Mouse (Mus musculus) hindbrain, embryonic 12.5 days (tissue): ENCODE data around the gene Usp2. TPM values are rescaled to one million over a fixed set of nuclear protein-coding genes. Genes with fewer than 3 reads are reported as not detected.

Experiments used
- ATAC-seq: fragments of 200-750 bp; cut with Nextera tagmentation; 2 replicates; pipeline ENCODE4 v1.8.0; 2017; ENCODE audit warnings: moderate TSS enrichment; ENCODE audit not compliant: low FRiP score
- H3K27ac ChIP-seq: fragments of 300-500 bp; sonication (generic); 2 replicates; pipeline ENCODE4 v1.5.1; 2016; ENCODE audit warnings: mild to moderate bottlenecking
- H3K27me3 ChIP-seq: fragments of 300-500 bp; sonication (generic); 2 replicates; pipeline ENCODE4 v1.6.1; 2016; ENCODE audit warnings: mild to moderate bottlenecking
- H3K36me3 ChIP-seq: fragments of 300-500 bp; sonication (generic); 2 replicates; pipeline ENCODE4 v1.6.1; 2016; ENCODE audit warnings: mild to moderate bottlenecking
- H3K4me1 ChIP-seq: fragments of 300-500 bp; sonication (generic); 2 replicates; pipeline ENCODE4 v1.6.1; 2016
- H3K4me2 ChIP-seq: fragments of 300-500 bp; sonication (generic); replicated peaks from 2 replicates; pipeline ENCODE4 v1.6.1; 2016; ENCODE audit warnings: mild to moderate bottlenecking
- H3K4me3 ChIP-seq: fragments of 300-500 bp; sonication (generic); 2 replicates; pipeline ENCODE4 v1.5.1; 2016; ENCODE audit warnings: mild to moderate bottlenecking
- H3K9ac ChIP-seq: fragments of 300-500 bp; sonication (generic); 2 replicates; pipeline ENCODE4 v1.6.1; 2016; ENCODE audit warnings: mild to moderate bottlenecking, moderate library complexity
- H3K9me3 ChIP-seq: fragments of 300-500 bp; sonication (generic); replicated peaks from 2 replicates; pipeline ENCODE4 v1.6.1; 2016; ENCODE audit warnings: mild to moderate bottlenecking
- WGBS: fragments of 180-500 bp; shearing (Covaris S2); methylation state at CpG from one replicate; pipeline ENCODE4 v1.1.7; 2016; 5-methylcytosine and 5-hydroxymethylcytosine counted together
- polyA plus RNA-seq: library from polyadenylated mRNA; unstranded; fragments of >200 nt; fragmentation: Nextera tagmentation; extraction: Ambion mirVana; gene quantifications from 2 replicates; pipeline ENCODE4 v1.2.1, GENCODE M21; 2016

The Usp2 gene
- polyA plus RNA-seq, 1 experiment from 2014 or later, result 14.2 TPM

DNA sequence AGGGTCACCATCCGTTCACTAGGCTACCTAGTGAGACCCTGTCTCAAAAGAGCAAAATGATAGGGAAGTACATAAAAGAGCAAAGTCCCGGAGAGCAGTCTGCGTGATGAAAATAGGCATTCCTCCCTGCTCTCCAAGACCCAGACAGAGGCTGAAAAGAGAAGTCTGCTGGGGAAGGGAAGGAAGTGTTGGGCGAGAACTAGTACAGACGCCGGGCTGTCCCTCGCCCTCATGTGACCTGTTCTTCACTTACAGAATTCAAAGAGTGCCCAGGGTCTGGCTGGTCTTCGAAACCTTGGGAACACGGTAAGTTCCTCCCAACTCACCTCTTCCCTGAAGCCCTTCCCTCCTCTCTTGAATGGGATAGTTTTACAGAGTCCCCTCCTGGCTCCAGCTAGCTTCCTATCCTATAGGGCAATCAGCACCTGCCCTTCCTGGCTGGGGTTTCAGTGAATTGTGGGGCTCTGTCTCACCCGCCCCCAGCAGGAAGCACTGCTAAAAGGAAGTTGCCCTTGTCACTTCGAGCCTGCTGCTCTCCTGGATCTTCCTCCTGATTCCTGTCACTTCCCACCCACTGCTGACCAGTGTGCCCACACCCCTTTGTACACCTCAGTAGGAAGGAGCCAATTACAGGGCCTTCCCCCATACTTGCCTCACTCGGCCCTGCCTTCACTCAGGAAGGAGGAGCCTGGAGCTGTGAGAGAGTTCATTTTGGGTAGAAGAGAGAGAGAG is 22.2 kb downstream of the Usp2 start:
- Histone ChIP-seq H3K9ac (no peak overlapping the region), H3K36me3 (no peaks in the 10 kb centered on the region), H3K4me3 (no peak overlapping the region), H3K27me3 (peaks cover 32% of the 10 kb centered on the region), H3K4me2 (no peak overlapping the region), H3K9me3 (no peaks in the 10 kb centered on the region), H3K4me1 (peaks cover 37% of the 10 kb centered on the region), H3K27ac (no peak overlapping the region)
- no peak for ATAC-seq
- WGBS, result 65% methylated on average over 12 of the region's 12 CpGs

DNA sequence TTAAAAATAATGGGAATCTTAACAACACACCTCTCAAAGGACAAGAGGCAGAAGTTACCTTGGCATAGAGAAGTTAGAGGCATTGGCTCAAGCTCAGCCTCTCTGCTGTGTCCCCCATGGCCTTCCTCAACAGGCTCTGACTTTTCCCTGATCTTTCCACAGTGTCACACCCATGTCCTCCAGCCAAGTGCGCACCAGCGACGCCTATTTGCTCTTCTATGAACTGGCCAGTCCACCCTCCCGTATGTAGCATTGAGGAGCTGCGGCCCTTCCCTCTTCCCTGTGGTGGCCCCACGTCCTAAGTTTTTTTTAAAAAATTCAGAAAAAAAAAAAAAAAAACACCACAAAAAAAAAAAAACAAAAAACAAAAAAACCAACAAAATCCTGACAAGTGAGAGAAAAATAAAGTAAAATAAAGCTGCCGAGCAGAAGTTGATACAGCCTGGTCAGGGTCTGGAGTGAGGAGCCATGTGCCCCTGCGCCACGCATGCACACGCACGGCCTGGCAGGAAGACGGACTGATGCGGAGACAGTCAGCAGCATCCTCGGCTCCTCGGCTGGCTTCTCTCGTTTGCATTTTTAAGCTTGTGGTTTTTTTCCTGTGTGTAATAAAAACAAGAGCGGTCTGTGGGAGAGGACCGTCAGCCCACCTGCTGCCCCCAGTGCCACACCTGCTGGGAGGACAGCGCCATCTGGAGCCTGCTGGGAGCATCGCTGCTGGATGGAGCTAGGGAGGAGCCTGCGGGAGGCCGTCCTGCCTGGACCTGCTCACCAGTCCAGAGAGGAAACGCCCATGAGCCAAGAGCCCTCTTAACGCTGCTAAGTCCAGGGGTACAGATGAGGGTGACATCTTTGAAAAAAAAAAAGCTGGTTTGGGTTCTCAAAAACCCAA is 27.0 kb downstream of the Usp2 start:
- H3K9ac ChIP-seq, result 0 out of 2 replicates have a peak overlapping the region, but pooled peaks have one; percentile 33
- WGBS, result 30% methylated on average over 24 of the region's 24 CpGs
- ATAC-seq, result peak; percentile 59
- H3K27me3 ChIP-seq, result no peaks in the 10 kb centered on the region
- H3K27ac ChIP-seq, result no peak overlapping the region
- H3K4me2 ChIP-seq, result peak overlapping the region; percentile 36
- H3K4me3 ChIP-seq, result no peak overlapping the region
- peaks cover 14% of the 10 kb centered on the region for H3K4me1 ChIP-seq
- no peaks in the 10 kb centered on the region for H3K9me3 ChIP-seq
- H3K36me3 ChIP-seq, result no peaks in the 10 kb centered on the region

DNA sequence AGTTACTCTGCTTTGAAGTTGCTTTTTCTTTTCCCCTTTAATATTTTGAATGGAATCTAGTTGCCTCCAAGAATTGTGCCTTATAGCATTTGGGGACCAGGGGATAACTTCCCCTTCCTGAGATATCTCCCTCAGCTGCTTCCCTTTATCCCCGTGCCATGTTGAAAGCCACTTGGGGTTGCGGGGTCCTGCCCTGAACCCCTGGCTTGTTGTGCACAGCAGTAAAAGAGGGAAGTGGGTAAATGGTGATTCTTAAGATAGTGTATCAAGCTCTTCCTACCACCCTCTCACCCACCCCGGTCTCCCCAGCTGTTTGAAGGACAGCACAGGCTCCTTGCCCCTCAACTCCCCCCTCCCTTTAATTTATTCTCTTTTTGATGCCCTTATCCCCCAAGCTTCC is 27.9 kb downstream of the Usp2 start:
- no peak for ATAC-seq
- Histone ChIP-seq H3K4me3 (no peak overlapping the region), H3K4me2 (no peak overlapping the region), H3K36me3 (no peaks in the 10 kb centered on the region), H3K9me3 (no peaks in the 10 kb centered on the region), H3K27ac (no peak overlapping the region), H3K27me3 (no peaks in the 10 kb centered on the region), H3K9ac (no peak overlapping the region), H3K4me1 (peaks cover 14% of the 10 kb centered on the region)
- 83% methylated on average over 3 of the region's 3 CpGs for WGBS

DNA sequence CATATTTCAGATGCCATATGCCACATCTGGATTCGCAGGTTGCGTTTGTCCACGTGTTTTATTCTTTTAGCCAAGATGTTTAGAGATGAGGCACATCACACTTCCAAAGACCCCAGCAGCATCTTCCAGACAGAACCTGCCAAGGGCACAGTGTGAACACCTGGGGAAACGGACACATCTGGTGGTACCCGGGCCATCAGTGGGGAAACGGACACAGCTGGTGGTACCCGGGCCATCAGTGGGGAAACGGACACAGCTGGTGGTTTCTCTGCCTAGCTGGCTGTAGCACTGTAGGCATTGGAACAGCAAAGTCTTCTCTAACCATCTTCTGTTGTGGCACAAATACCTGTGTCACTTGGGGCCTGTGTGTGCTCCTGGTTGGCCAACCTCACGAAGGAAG is 29.0 kb downstream of the Usp2 start:
- H3K4me2 ChIP-seq, result no peak overlapping the region
- peaks cover 14% of the 10 kb centered on the region for H3K4me1 ChIP-seq
- H3K9me3 ChIP-seq, result no peaks in the 10 kb centered on the region
- 89% methylated on average over 9 of the region's 9 CpGs for WGBS
- no peak overlapping the region for H3K27ac ChIP-seq
- no peak overlapping the region for H3K4me3 ChIP-seq
- no peaks in the 10 kb centered on the region for H3K27me3 ChIP-seq
- no peak overlapping the region for H3K9ac ChIP-seq
- ATAC-seq, result no peak
- no peaks in the 10 kb centered on the region for H3K36me3 ChIP-seq

DNA sequence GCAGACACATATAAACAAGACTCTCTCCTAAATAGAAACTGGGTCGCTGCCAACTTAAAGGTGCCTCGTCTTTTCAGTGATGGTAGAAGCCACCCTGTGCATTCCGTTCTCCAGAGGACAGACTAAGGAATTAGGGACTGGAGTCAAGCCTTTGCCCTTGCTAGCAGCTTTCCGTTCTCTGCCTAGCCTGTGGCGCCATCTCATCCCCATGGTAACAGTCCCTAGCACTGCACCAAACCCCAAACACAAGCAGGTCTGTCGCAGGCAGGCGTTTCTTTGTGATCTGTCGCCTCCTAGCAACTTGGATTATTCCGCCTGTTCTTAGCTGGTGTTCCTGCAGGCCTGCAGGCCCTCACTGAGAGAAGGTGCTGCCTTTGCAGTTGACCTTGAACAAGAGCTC is 29.7 kb downstream of the Usp2 start:
- no peak overlapping the region for H3K4me3 ChIP-seq
- H3K36me3 ChIP-seq, result no peaks in the 10 kb centered on the region
- no peaks in the 10 kb centered on the region for H3K9me3 ChIP-seq
- peak overlapping the region; percentile 48 for H3K27ac ChIP-seq
- no peak overlapping the region for H3K9ac ChIP-seq
- WGBS, result 23% methylated on average over 9 of the region's 9 CpGs
- H3K4me2 ChIP-seq, result no peak overlapping the region
- H3K27me3 ChIP-seq, result no peaks in the 10 kb centered on the region
- peak; percentile 51; the same call in 1 of the 2 replicates for ATAC-seq
- peaks cover 14% of the 10 kb centered on the region for H3K4me1 ChIP-seq

DNA sequence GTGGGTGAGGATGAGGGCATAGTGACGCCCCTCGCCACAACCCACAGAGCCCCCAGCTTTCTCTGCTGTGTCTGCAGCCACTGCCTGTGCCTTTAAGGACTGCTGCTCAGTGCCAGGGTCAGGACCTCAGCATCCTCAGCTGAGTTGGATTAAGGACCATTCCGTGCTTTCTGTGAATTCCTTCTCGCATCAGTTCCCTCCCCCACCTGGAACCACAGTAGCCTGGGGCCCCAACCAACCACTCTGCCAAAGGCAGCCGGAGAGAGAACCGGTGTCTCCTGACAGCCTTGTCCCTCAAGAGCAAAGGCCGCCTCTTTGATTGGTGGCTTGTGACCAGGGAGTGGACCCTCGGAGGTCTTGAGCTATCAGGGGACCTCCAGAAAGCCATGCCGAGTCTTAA is 34.7 kb downstream of the Usp2 start, which contains the start of gene Mfrp:
Gene Mfrp (plus strand): TSS at position 240 of the 400 bp plus-strand sequence.
- H3K4me2 ChIP-seq, result no peak within 1 kb of the TSS
- peaks cover 14% of the 10 kb centered on the region for H3K36me3 ChIP-seq
- H3K27me3 ChIP-seq, result no peaks in the 10 kb centered on the region
- no peak within 1 kb of the TSS for H3K4me3 ChIP-seq
- H3K27ac ChIP-seq, result no peak within 1 kb of the TSS
- no peak for ATAC-seq
- 64% methylated on average over 9 of the region's 9 CpGs for WGBS
- H3K9me3 ChIP-seq, result no peaks in the 10 kb centered on the region
- H3K9ac ChIP-seq, result no peak within 1 kb of the TSS
- peaks cover 3% of the 10 kb centered on the region; the same call in 1 of the 2 replicates for H3K4me1 ChIP-seq

DNA sequence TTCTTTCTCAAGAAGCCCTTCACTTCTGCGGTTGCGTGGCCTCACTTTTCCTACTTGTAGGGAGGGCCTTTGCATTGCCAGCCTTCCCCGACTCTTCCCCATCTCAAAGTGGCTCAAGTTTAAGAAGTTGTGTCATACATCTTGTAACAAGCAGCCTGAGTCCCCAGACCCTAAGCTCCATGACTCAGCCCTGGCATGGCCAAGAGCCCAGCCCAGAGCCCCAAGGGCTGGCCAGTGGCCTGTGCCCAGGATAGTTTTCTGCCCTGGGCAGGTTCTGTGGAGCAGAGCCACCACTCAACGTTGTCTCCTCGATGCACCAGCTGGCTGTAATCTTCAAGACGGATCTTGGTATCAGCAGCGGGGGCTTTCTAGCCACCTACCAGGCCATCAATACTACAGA is 38.1 kb downstream of the Usp2 start:
- Histone ChIP-seq H3K4me3 (no peak overlapping the region), H3K27ac (no peak overlapping the region), H3K4me1 (peaks cover 33% of the 10 kb centered on the region), H3K4me2 (no peak overlapping the region), H3K36me3 (peaks cover 14% of the 10 kb centered on the region), H3K9me3 (no peaks in the 10 kb centered on the region), H3K9ac (no peak overlapping the region), H3K27me3 (no peaks in the 10 kb centered on the region)
- ATAC-seq, result no peak
- 94% methylated on average over 7 of the region's 7 CpGs for WGBS

DNA sequence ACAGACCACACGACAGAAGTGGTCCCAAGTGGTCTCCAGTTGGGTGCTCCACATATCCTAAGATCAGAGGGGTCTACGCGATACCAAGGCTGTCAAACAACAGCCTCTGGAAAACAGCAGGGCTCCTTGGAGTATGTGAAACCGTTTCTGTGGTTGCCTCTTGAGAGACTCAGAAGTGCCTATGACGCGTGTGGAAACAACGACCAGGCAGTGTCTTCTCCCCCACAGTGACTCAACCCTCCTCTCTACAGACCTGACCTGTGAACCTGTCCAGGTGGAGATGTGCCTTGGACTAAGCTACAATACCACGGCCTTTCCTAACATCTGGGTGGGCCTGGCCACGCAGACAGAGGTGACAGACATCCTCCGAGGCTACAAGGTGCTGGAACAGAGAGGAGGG is 39.0 kb downstream of the Usp2 start:
- H3K36me3 ChIP-seq, result peaks cover 14% of the 10 kb centered on the region
- WGBS, result 87% methylated on average over 10 of the region's 10 CpGs
- no peak for ATAC-seq
- H3K4me2 ChIP-seq, result no peak overlapping the region
- no peaks in the 10 kb centered on the region for H3K9me3 ChIP-seq
- H3K27me3 ChIP-seq, result no peaks in the 10 kb centered on the region
- H3K4me3 ChIP-seq, result no peak overlapping the region
- peaks cover 41% of the 10 kb centered on the region for H3K4me1 ChIP-seq
- H3K27ac ChIP-seq, result no peak overlapping the region
- H3K9ac ChIP-seq, result no peak overlapping the region

DNA sequence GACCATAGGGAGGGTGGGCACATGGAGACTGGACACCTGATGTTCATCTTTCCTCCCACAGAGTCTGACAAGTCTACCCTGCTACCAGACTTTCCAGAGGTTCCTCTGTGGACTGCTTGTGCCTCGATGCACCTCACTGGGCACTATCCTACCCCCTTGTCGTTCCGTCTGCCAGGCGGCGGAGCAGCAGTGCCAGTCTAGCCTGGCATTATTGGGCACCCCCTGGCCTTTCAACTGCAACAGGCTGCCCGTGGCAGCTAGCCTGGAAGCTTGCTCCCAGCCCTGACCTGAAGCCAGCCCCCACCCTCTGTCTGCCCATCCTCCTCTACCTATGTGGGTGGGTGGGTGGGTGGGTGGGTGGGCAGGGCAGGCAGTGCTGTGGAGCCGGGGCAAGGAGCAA is 39.4 kb downstream of the Usp2 start:
- Histone ChIP-seq H3K9ac (no peak overlapping the region), H3K27ac (no peak overlapping the region), H3K4me2 (no peak overlapping the region), H3K4me3 (no peak overlapping the region), H3K4me1 (peaks cover 41% of the 10 kb centered on the region), H3K36me3 (peaks cover 14% of the 10 kb centered on the region), H3K27me3 (no peaks in the 10 kb centered on the region), H3K9me3 (no peaks in the 10 kb centered on the region)
- no peak for ATAC-seq
- WGBS, result 92% methylated on average over 7 of the region's 7 CpGs

DNA sequence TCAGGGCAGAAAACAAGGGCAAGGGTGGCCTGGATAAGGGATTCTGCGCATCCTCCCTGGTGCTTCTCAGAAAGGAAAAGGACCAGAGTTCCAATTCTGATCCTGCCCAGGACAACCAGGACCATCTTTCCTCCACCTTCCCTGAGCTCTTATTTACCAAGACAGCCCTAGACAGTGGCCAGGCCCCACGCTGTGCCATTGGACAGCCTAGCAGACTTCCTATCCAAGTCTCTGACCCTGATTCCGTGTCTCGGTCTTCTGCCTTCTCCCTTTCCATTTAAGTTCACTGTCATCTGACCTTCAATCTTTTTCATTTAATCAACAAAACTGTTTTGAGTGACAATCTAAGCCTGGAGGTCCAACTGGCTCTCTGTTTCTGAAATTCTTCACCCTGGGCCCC is 39.8 kb downstream of the Usp2 start:
- Histone ChIP-seq H3K27me3 (no peaks in the 10 kb centered on the region), H3K4me1 (peaks cover 41% of the 10 kb centered on the region), H3K27ac (no peak overlapping the region; the same call in 1 of the 2 replicates), H3K9me3 (no peaks in the 10 kb centered on the region), H3K9ac (no peak overlapping the region), H3K4me3 (no peak overlapping the region), H3K36me3 (peaks cover 14% of the 10 kb centered on the region), H3K4me2 (no peak overlapping the region)
- no peak for ATAC-seq
- 77% methylated on average over 4 of the region's 4 CpGs for WGBS

DNA sequence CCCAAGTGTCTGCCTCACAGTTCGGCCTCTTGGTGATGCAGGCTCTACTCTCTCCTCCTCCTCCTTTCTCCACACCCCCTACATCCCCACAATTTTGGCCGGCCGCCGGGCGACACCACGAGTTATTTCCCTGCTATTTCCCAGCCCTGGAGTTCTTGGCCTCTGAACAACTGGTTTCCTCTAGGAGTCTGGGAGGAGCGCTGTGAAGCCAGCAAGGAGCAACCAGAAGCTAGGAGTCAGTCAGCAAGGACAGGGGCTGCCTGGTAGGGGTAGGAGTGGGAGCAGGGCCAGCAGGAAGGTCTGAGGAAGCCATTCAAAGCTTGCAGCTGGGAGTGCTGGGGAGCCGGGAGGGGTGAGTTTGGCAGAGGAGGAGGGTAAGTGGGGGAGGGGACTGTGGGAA is 40.3 kb downstream of the Usp2 start, which contains the start of gene C1qtnf5:
Gene C1qtnf5 (plus strand): TSS at position 136 of the 400 bp plus-strand sequence.
- H3K27ac ChIP-seq, result peak within 1 kb of the TSS; percentile 57
- ATAC-seq, result peak; percentile 17; the same call in 1 of the 2 replicates
- H3K36me3 ChIP-seq, result peaks cover 14% of the 10 kb centered on the region
- H3K4me2 ChIP-seq, result peak within 1 kb of the TSS; percentile 36
- 36% methylated on average over 8 of the region's 8 CpGs for WGBS
- peak within 1 kb of the TSS; percentile 12; the same call in 1 of the 2 replicates for H3K4me3 ChIP-seq
- peak within 1 kb of the TSS; percentile 35 for H3K9ac ChIP-seq
- H3K4me1 ChIP-seq, result peaks cover 44% of the 10 kb centered on the region
- no peaks in the 10 kb centered on the region for H3K27me3 ChIP-seq
- H3K9me3 ChIP-seq, result no peaks in the 10 kb centered on the region

DNA sequence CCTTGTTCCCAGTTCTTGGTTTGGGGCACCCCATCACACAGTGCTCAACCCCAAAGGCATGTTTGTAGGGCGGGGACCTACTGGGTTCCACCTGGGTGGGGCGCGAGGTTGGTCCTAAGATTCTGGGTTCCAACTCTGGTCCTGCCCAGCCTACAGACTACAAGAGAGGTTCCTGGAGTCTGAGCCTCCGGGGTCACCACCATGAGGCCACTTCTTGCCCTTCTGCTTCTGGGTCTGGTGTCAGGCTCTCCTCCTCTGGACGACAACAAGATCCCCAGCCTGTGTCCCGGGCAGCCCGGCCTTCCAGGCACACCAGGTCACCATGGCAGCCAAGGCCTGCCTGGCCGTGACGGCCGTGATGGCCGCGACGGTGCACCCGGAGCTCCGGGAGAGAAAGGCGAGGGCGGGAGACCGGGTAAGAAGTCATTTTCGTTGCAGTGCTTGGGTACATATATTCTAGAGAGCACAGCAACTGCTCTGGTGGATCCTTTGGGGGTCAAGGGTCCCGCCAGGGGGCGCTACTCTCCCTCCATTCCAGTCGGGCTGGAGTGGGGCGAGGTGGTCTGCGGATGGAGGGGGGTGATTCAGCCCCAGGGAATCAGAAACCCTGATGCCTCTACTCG is 40.8 kb downstream of the Usp2 start:
- Histone ChIP-seq H3K4me1 (peaks cover 50% of the 10 kb centered on the region), H3K27me3 (no peaks in the 10 kb centered on the region), H3K27ac (peak overlapping the region; percentile 57), H3K4me2 (peak overlapping the region; percentile 36), H3K9me3 (no peaks in the 10 kb centered on the region), H3K36me3 (peaks cover 14% of the 10 kb centered on the region), H3K9ac (peak overlapping the region; percentile 35), H3K4me3 (peak overlapping the region; percentile 12; the same call in 1 of the 2 replicates)
- 31% methylated on average over 25 of the region's 25 CpGs for WGBS
- ATAC-seq, result peak; percentile 18; the same call in 1 of the 2 replicates
